Mouse (Mus musculus) lung, postnatal 0 days (tissue): ENCODE data around the gene Gdap2. TPM values are rescaled to one million over a fixed set of nuclear protein-coding genes. Genes with fewer than 3 reads are reported as not detected.

Experiments
- ATAC-seq: fragments of 200-750 bp; cut with Nextera tagmentation; 2 replicates; pipeline ENCODE4 v1.8.0; 2017; ENCODE audit warnings: moderate library complexity
- DNase-seq: peaks from one replicate; pipeline ENCODE4 v3.0.0-alpha.2; 2016; ENCODE audit warnings: low spot score
- H3K27ac ChIP-seq: fragments of 300-500 bp; sonication (generic); 2 replicates; pipeline ENCODE4 v1.5.1; 2014; ENCODE audit warnings: antibody characterized with exemption, mild to moderate bottlenecking, low read length, mixed read lengths
- H3K27me3 ChIP-seq: fragments of 300-500 bp; sonication (generic); replicated peaks from 2 replicates; pipeline ENCODE4 v1.6.1; 2014; ENCODE audit warnings: low read length, mixed read lengths; ENCODE audit not compliant: insufficient read depth
- H3K36me3 ChIP-seq: fragments of 300-500 bp; sonication (generic); 2 replicates; pipeline ENCODE4 v1.6.1; 2014; ENCODE audit warnings: low read length, mixed read lengths; ENCODE audit not compliant: insufficient read depth
- H3K4me1 ChIP-seq: fragments of 300-500 bp; sonication (generic); 2 replicates; pipeline ENCODE4 v1.6.1; 2014; ENCODE audit warnings: antibody characterized with exemption, low read depth, low read length, mixed read lengths; ENCODE audit not compliant: insufficient read depth
- H3K4me2 ChIP-seq: fragments of 300-500 bp; sonication (generic); replicated peaks from 2 replicates; pipeline ENCODE4 v1.6.1; 2014; ENCODE audit warnings: low read depth, mild to moderate bottlenecking, low read length, moderate library complexity, mixed read lengths
- H3K4me3 ChIP-seq: fragments of 300-500 bp; sonication (generic); 2 replicates; pipeline ENCODE4 v1.5.1; 2014; ENCODE audit warnings: low read depth, low read length
- H3K9ac ChIP-seq: fragments of 300-500 bp; sonication (generic); replicated peaks from 2 replicates; pipeline ENCODE4 v1.6.1; 2014; ENCODE audit warnings: low read depth, mild to moderate bottlenecking
- H3K9me3 ChIP-seq: fragments of 300-500 bp; sonication (generic); 2 replicates; pipeline ENCODE4 v1.6.1; 2016; ENCODE audit warnings: low read length, mixed read lengths
- CTCF ChIP-seq: IDR thresholded peaks from 2 replicates; pipeline ENCODE4 v1.5.1; 2016; ENCODE audit warnings: antibody characterized with exemption, mild to moderate bottlenecking
- EP300 ChIP-seq: IDR thresholded peaks from 2 replicates; pipeline ENCODE4 v1.6.1; 2016; ENCODE audit warnings: antibody characterized with exemption, mild to moderate bottlenecking, control low read depth
- WGBS: fragments of 180-500 bp; shearing (Covaris S2); extraction: QIAGEN DNeasy Blood & Tissue Kit; methylation state at CpG from one replicate; pipeline ENCODE4 v1.1.7; 2014; 5-methylcytosine and 5-hydroxymethylcytosine counted together
- polyA plus RNA-seq: library from polyadenylated mRNA; unstranded; fragments of >200 nt; fragmentation: Nextera tagmentation; extraction: Ambion mirVana; gene quantifications from 2 replicates; pipeline ENCODE4 v1.2.1, GENCODE M21; 2015

Gdap2 gene
- polyA plus RNA-seq: 21.3 and 22.8 TPM in 2 replicates

DNA sequence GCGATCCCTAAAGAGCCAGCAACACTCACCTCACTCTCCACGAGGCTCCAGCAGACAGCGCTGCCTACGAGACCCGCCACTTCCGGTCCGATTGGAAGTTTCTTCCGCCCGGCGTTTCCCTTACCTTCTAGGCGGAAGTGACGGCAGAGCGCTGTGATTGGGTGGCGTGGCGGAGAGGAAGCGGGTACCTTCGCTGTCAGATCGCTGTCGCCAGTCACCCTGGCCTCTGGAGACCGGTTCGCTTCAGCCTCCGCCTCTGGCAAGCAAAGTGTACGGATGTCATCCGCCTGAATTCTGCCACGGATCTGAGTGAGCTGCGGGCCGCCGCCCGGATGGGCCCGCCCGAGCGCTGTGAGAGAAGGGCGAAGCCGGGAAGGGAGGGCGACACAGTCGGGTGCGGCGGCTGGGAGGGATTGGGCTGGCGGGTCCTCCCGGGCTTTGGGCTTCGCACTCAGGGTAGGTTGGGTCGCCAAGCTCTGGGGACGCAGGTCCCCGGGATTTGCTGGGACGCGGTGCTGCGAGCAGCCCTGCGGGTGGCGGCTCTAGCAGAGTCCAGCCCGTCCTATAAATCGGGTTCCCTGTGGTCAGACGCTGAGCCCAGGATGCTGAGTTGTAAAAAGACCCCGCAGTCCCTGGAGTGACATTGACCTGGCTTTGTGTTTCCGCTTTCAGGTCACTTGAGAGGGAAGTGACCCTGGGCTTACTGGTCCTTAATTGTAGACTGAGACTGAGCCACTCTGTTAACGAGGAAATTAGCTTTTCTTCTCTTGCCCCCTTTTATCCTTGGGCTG lies at the start of gene Gdap2, which contains the start of gene Wdr3:
TSS of gene Gdap2 (plus strand) at position 67 of the 791 bp plus-strand sequence.
TSS of gene Wdr3 (minus strand) at position 93 of the 791 bp plus-strand sequence.
- peak within 1 kb of the TSS; percentile 84 for H3K9ac ChIP-seq
- peak within 1 kb of the TSS; percentile 82 for H3K4me3 ChIP-seq
- no peak for TF ChIP-seq EP300
- no peak; the same call in 1 of the 2 replicates for TF ChIP-seq CTCF
- DNase-seq (peak; percentile 98), ATAC-seq (peak; percentile 99)
- 0 out of 2 replicates have a peak, but pooled peaks cover 9% of the 10 kb centered on the region for H3K36me3 ChIP-seq
- no peaks in the 10 kb centered on the region for H3K27me3 ChIP-seq
- 2% methylated on average over 51 of the region's 55 CpGs for WGBS
- H3K27ac ChIP-seq: peak within 1 kb of the TSS; percentile 92
- peaks cover 4% of the 10 kb centered on the region; the same call in 1 of the 2 replicates for H3K4me1 ChIP-seq
- H3K4me2 ChIP-seq: peak within 1 kb of the TSS; percentile 68
- no peaks in the 10 kb centered on the region for H3K9me3 ChIP-seq

- Histone ChIP-seq H3K4me3 (no peak overlapping the region), H3K4me2 (no peak overlapping the region), H3K27ac (no peak overlapping the region), H3K27me3 (no peaks in the 10 kb centered on the region), H3K36me3 (no peaks in the 10 kb centered on the region), H3K9me3 (no peaks in the 10 kb centered on the region), H3K4me1 (no peaks in the 10 kb centered on the region), H3K9ac (no peak overlapping the region)
- 66% methylated on average over 2 of the region's 2 CpGs for WGBS
- ATAC-seq (no peak), DNase-seq (no peak)
- TF ChIP-seq CTCF: no peak
- TF ChIP-seq EP300: no peak
Measured at GRCm38 (mm10) chr3:100118681-100119080, 43.5 kb upstream of the Gdap2 start.

GRCm38 (mm10) chr3:100121961-100122360 lies 40.2 kb upstream of the Gdap2 start:
- Histone ChIP-seq H3K4me3 (no peak overlapping the region), H3K9ac (no peak overlapping the region), H3K27me3 (no peaks in the 10 kb centered on the region), H3K36me3 (no peaks in the 10 kb centered on the region), H3K4me1 (no peaks in the 10 kb centered on the region), H3K9me3 (no peaks in the 10 kb centered on the region), H3K4me2 (no peak overlapping the region), H3K27ac (no peak overlapping the region)
- ATAC-seq: no peak
- DNase-seq: no peak
- TF ChIP-seq EP300 (no peak), CTCF (no peak)
- WGBS: 46% methylated on average over 2 of the region's 2 CpGs

DNA sequence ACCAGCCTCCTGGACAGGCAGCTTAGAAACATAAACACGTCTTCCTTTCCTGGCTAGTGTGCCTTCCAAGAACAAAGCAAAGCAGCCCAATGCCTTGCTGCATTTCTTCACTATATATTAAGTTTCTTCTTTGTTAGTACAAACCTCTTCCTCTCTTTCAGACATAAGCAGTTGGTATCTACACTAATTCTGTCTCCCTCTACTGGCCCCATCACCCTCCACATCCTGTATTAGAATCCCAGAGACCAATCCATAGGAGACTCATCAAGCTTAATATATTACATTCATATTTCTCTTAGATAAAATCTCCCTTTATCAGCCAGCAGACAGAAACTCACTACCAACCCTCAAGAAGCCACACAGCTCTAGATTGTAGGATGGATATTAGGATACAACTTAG lies 39.7 kb upstream of the Gdap2 start:
- ATAC-seq: no peak
- Histone ChIP-seq H3K9me3 (no peaks in the 10 kb centered on the region), H3K27ac (no peak overlapping the region), H3K4me1 (no peaks in the 10 kb centered on the region), H3K4me2 (no peak overlapping the region), H3K36me3 (no peaks in the 10 kb centered on the region), H3K4me3 (no peak overlapping the region), H3K9ac (no peak overlapping the region), H3K27me3 (no peaks in the 10 kb centered on the region)
- DNase-seq: no peak
- WGBS: 65% methylated on average over 1 of the region's 1 CpGs
- TF ChIP-seq CTCF (no peak), EP300 (no peak)

DNA sequence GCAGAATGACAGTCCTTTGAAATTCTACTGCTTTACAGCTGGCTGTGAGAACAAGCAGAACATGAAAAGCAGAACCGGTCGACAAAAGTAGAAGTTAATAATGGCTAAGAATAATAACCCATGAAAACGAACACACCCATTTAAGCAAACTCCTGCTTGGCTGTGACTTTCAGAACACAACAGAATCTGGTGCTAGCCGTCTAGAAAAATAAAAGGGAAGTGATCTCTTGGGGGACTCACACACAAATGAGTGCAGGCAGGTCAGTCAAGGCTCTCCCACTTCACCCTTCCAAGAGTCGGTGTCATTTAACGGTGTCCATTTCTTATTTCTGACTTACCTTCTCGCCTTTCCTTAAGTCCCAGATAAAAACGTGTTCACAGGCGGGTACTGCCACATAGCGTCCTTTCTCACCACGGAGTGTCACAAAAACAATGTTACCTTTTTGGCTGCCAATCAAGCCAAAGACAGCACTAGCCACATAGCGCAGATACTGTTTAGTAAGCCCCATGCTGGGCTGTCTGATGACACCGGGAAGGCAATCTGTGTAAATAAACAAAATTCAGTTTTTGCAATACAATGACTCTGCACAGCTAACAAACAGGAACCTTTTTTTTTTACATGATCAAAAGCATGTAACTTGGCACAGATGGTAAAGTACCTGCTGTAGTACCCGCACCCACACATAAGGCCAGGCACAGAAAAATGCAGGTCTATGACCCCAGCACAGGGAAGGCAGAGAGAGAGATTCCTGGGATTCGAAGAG lies 1.3 kb upstream of the Gdap2 start:
- TF ChIP-seq EP300 (no peak), CTCF (no peak)
- WGBS: 81% methylated on average over 15 of the region's 15 CpGs
- H3K9ac ChIP-seq: no peak overlapping the region
- H3K27ac ChIP-seq: no peak overlapping the region
- H3K4me3 ChIP-seq: 0 out of 2 replicates have a peak overlapping the region, but pooled peaks have one; percentile 82
- peaks cover 4% of the 10 kb centered on the region; the same call in 1 of the 2 replicates for H3K4me1 ChIP-seq
- peaks cover 10% of the 10 kb centered on the region; the same call in 1 of the 2 replicates for H3K36me3 ChIP-seq
- no peak for ATAC-seq
- no peaks in the 10 kb centered on the region for H3K27me3 ChIP-seq
- peak overlapping the region; percentile 68 for H3K4me2 ChIP-seq
- H3K9me3 ChIP-seq: no peaks in the 10 kb centered on the region
- no peak for DNase-seq

GRCm38 (mm10) chr3:100161665-100162314 lies 391 bp upstream of the Gdap2 start:
- DNase-seq: no peak
- peak overlapping the region; percentile 84 for H3K9ac ChIP-seq
- H3K36me3 ChIP-seq: peaks cover 9% of the 10 kb centered on the region; the same call in 1 of the 2 replicates
- H3K27ac ChIP-seq: peak overlapping the region; percentile 47
- no peak for TF ChIP-seq CTCF
- no peak for ATAC-seq
- peaks cover 4% of the 10 kb centered on the region; the same call in 1 of the 2 replicates for H3K4me1 ChIP-seq
- peak overlapping the region; percentile 68 for H3K4me2 ChIP-seq
- H3K9me3 ChIP-seq: no peaks in the 10 kb centered on the region
- H3K27me3 ChIP-seq: no peaks in the 10 kb centered on the region
- 1% methylated on average over 35 of the region's 35 CpGs for WGBS
- H3K4me3 ChIP-seq: peak overlapping the region; percentile 82
